Comparison of ENCODE assay signal across 28 mouse cellular contexts in the genomic region with DNA sequence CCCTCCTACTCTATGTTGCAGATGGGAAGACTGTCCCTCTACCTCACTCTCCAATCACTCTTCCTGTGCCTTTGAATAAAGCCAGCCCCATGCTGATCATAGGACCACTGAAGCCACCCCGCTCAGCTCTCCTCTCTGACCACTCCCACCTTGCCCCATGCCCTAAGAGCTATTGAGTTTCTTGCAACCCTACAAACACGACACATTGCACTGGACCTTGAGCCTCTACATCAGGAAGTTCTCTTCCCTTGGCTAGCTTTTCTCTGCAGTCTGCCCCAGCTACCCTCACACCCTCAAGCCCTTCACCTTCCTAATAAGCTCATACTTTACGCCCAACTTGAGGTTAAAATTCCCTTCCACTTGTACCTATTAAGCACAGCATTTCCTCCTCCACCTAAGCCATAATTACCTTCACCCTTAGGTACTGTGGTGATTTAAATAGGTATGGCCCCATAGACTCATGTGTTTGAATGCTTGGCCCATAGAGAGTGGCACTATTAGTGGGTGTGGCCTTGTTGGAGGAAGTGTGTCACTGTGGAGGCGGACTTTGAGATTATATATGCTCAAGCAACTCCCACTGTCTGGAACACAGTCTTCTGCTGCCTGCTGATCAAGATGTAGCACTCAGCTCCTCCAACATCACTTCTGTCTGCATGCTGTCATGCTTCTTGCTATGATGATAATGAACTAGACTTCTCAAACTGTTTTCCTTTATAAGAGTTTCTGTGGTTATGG. TPM values are rescaled to one million over a fixed set of nuclear protein-coding genes. Genes with fewer than 3 reads are reported as not detected.
A peak's percentile ranks its signal among the peaks of the same experiment; 100 is the strongest.
DNase-seq lines count a peak whose midpoint lies in the region; ATAC-seq and TF ChIP-seq lines count a peak whose summit lies in the region.
"Had no signal": no experiment of that assay in that cellular context is flagged by ENCODE, and none has a peak within 500 bp of the region (broad histone marks: within the 10 kb centered on the region; RNA-seq: fewer than 3 reads in every experiment).

No protein-coding gene starts in this region.

- no peaks in the 10 kb centered on the region for H3K9me3 ChIP-seq in heart, embryonic 10.5 days
- H3K9me3 ChIP-seq in heart, embryonic 11.5 days (replicated peaks; ENCODE audit: control insufficient read depth, low read length): no peaks in the 10 kb centered on the region
- H3K9me3 ChIP-seq in liver, embryonic 12.5 days (replicated peaks): no peaks in the 10 kb centered on the region
- H3K9me3 ChIP-seq in liver, embryonic 11.5 days (ENCODE audit: control insufficient read depth, low read length): no peaks in the 10 kb centered on the region
- no peaks in the 10 kb centered on the region for H3K9me3 ChIP-seq in MEL (replicated peaks; ENCODE audit: insufficient read depth, low read length)
- H3K9me3 ChIP-seq: embryonic facial prominence, embryonic 10.5 days; embryonic facial prominence, embryonic 13.5 days; forebrain, embryonic 12.5 days; forebrain, embryonic 15.5 days; heart, embryonic 12.5 days; heart, embryonic 15.5 days had no signal

- no peak overlapping the region for H3K27ac ChIP-seq in heart, embryonic 10.5 days
- H3K27ac ChIP-seq in heart, embryonic 11.5 days (ENCODE audit: low read depth, low read length): no peak overlapping the region
- H3K27ac ChIP-seq in liver, embryonic 12.5 days: no peak overlapping the region; the same call in 1 of the 2 replicates
- no peak overlapping the region for H3K27ac ChIP-seq in liver, embryonic 11.5 days (ENCODE audit: low read depth, low read length)
- no peak overlapping the region for H3K27ac ChIP-seq in MEL (ENCODE audit: control insufficient read depth, low read depth, low read length)
- H3K27ac ChIP-seq: embryonic facial prominence, embryonic 10.5 days; embryonic facial prominence, embryonic 13.5 days; forebrain, embryonic 12.5 days; forebrain, embryonic 15.5 days; heart, adult 2 months; heart, embryonic 15.5 days; hindbrain, embryonic 14.5 days; hindbrain, postnatal 0 days had no signal

- H3K79me2 ChIP-seq in MEL (ENCODE audit: control insufficient read depth, insufficient read depth, low read length, poor library complexity): peaks cover 12% of the 10 kb centered on the region

- ATAC-seq in heart, embryonic 11.5 days (replicated peaks; ENCODE audit: insufficient number of reproducible peaks, low FRiP score, low TSS enrichment): no peak
- no peak for ATAC-seq in liver, embryonic 12.5 days
- ATAC-seq in liver, embryonic 11.5 days (replicated peaks; ENCODE audit: low FRiP score): no peak
- ATAC-seq: forebrain, embryonic 15.5 days; hindbrain, postnatal 0 days; inflammation-experienced regulatory T-cells, adult 6 months; Patski had no signal

- DNase-seq in heart, embryonic 10.5 days (ENCODE audit: low spot score): peak; percentile 55
- no peak for DNase-seq in liver, embryonic 11.5 days (ENCODE audit: low spot score)
- DNase-seq in MEL (ENCODE audit: low read depth, low spot score): peak; percentile 85
- peak; percentile 56 for DNase-seq in large intestine, adult 2 months (ENCODE audit: low read depth, low spot score)
- DNase-seq in kidney, adult 11 months: no peak
- DNase-seq: adrenal gland, postnatal 10 days; adrenal gland, postnatal 36 days; cerebellum, adult 2 months; cerebellum, adult 9-11 months; cerebellum, postnatal 36 days; embryo, embryonic 11 days; gastrocnemius, postnatal 25 days; heart, adult 2 months; heart, postnatal 10 days; heart, postnatal 4 days had no signal

- no peaks in the 10 kb centered on the region for H3K36me3 ChIP-seq in heart, embryonic 10.5 days
- H3K36me3 ChIP-seq in heart, embryonic 11.5 days (ENCODE audit: control insufficient read depth, insufficient read depth, low read length): no peaks in the 10 kb centered on the region
- peaks cover 2% of the 10 kb centered on the region for H3K36me3 ChIP-seq in liver, embryonic 12.5 days
- no peaks in the 10 kb centered on the region for H3K36me3 ChIP-seq in liver, embryonic 11.5 days (ENCODE audit: control insufficient read depth, insufficient read depth, low read length)
- peaks cover 0 to 39% of the 10 kb centered on the region in 2 experiments; a peak in 2 of 4 replicates for H3K36me3 ChIP-seq in MEL (ENCODE audit: control insufficient read depth in 1 of 2, insufficient read depth in 2 of 2, low read length in 2 of 2)
- H3K36me3 ChIP-seq: embryonic facial prominence, embryonic 10.5 days; embryonic facial prominence, embryonic 13.5 days; forebrain, embryonic 12.5 days; forebrain, embryonic 15.5 days; heart, embryonic 12.5 days; heart, embryonic 15.5 days had no signal

- TF ChIP-seq CTCF in MEL (IDR thresholded peaks at IDR 0.05 in 2 of 3, conservative IDR thresholded peaks at IDR 0.05 in 1 of 3; ENCODE audit: control insufficient read depth in 1 of 3, insufficient read depth in 1 of 3, low read depth in 2 of 3, low read length in 3 of 3, poor library complexity in 1 of 3, severe bottlenecking in 1 of 3): no peak

- H3K4me3 ChIP-seq in heart, embryonic 10.5 days: no peak overlapping the region
- no peak overlapping the region for H3K4me3 ChIP-seq in heart, embryonic 11.5 days (ENCODE audit: low read depth, low read length)
- H3K4me3 ChIP-seq in liver, embryonic 12.5 days: no peak overlapping the region
- no peak overlapping the region for H3K4me3 ChIP-seq in liver, embryonic 11.5 days (ENCODE audit: low read depth, low read length)
- H3K4me3 ChIP-seq in MEL (ENCODE audit: control insufficient read depth in 1 of 2, insufficient read depth in 1 of 2, low read depth in 2 of 2, low read length in 2 of 2): no peak overlapping the region
- H3K4me3 ChIP-seq: embryonic facial prominence, embryonic 10.5 days; embryonic facial prominence, embryonic 13.5 days; erythroblast, embryonic 14.5 days; forebrain, embryonic 12.5 days; forebrain, embryonic 15.5 days; heart, adult 2 months; heart, embryonic 12.5 days; heart, embryonic 15.5 days had no signal

- TF ChIP-seq POLR2A in MEL (IDR thresholded peaks at IDR 0.05; ENCODE audit: control insufficient read depth in 1 of 2, insufficient read depth in 1 of 2, low read depth in 1 of 2, low read length in 2 of 2, poor library complexity in 1 of 2): peak in 1 of 2 experiments; percentile 65; a peak in 2 of 4 replicates

- H3K27me3 ChIP-seq in heart, embryonic 10.5 days (ENCODE audit: insufficient read depth, poor library complexity, severe bottlenecking): peaks cover 13% of the 10 kb centered on the region
- no peaks in the 10 kb centered on the region for H3K27me3 ChIP-seq in heart, embryonic 11.5 days (ENCODE audit: control insufficient read depth, insufficient read depth, low read length)
- peaks cover 10% of the 10 kb centered on the region for H3K27me3 ChIP-seq in liver, embryonic 12.5 days (replicated peaks)
- H3K27me3 ChIP-seq in liver, embryonic 11.5 days (replicated peaks; ENCODE audit: control insufficient read depth, insufficient read depth, low read length): no peaks in the 10 kb centered on the region
- H3K27me3 ChIP-seq in MEL (ENCODE audit: control insufficient read depth in 1 of 2, insufficient read depth in 2 of 2, low read length in 2 of 2): no peaks in the 10 kb centered on the region
- H3K27me3 ChIP-seq: forebrain, embryonic 15.5 days; heart, embryonic 15.5 days; Patski had no signal

- WGBS in heart, embryonic 10.5 days: 79% methylated on average over 4 of the region's 4 CpGs
- 80% methylated on average over 4 of the region's 4 CpGs for WGBS in heart, embryonic 11.5 days (ENCODE audit: insufficient replicate concordance)
- 89% methylated on average over 4 of the region's 4 CpGs for WGBS in liver, embryonic 12.5 days (ENCODE audit: insufficient replicate concordance)
- WGBS in liver, embryonic 11.5 days: 86% methylated on average over 4 of the region's 4 CpGs
- WGBS in large intestine, adult 2 months: 52% methylated on average over 4 of the region's 4 CpGs

- peaks cover 17% of the 10 kb centered on the region for H3K4me1 ChIP-seq in heart, embryonic 10.5 days
- H3K4me1 ChIP-seq in heart, embryonic 11.5 days (ENCODE audit: control insufficient read depth, insufficient read depth, low read length): peaks cover 16% of the 10 kb centered on the region
- peaks cover 72% of the 10 kb centered on the region for H3K4me1 ChIP-seq in liver, embryonic 12.5 days
- H3K4me1 ChIP-seq in liver, embryonic 11.5 days (replicated peaks; ENCODE audit: control insufficient read depth, insufficient read depth, low read length): peaks cover 11% of the 10 kb centered on the region
- peaks cover 10 to 41% of the 10 kb centered on the region in 2 experiments for H3K4me1 ChIP-seq in MEL (ENCODE audit: control insufficient read depth in 1 of 2, insufficient read depth in 2 of 2, low read length in 2 of 2)

- no peak overlapping the region for H3K4me2 ChIP-seq in heart, embryonic 11.5 days
- no peak overlapping the region for H3K4me2 ChIP-seq in liver, embryonic 12.5 days
- H3K4me2 ChIP-seq in liver, embryonic 11.5 days: no peak overlapping the region
- H3K4me2 ChIP-seq: embryonic facial prominence, embryonic 13.5 days; forebrain, embryonic 12.5 days; forebrain, embryonic 15.5 days; heart, embryonic 12.5 days; heart, embryonic 15.5 days; hindbrain, embryonic 14.5 days had no signal

- no peak overlapping the region for H3K9ac ChIP-seq in heart, embryonic 11.5 days (ENCODE audit: low read depth, low read length)
- H3K9ac ChIP-seq in liver, embryonic 12.5 days: 0 out of 2 replicates have a peak overlapping the region, but pooled peaks have one; percentile 12
- no peak overlapping the region for H3K9ac ChIP-seq in liver, embryonic 11.5 days (ENCODE audit: low read depth, low read length)
- no peak overlapping the region for H3K9ac ChIP-seq in MEL (ENCODE audit: control insufficient read depth, low read depth, low read length, poor library complexity, severe bottlenecking)
- H3K9ac ChIP-seq: embryonic facial prominence, embryonic 13.5 days; forebrain, embryonic 12.5 days; forebrain, embryonic 15.5 days; heart, embryonic 12.5 days; heart, embryonic 15.5 days; hindbrain, embryonic 14.5 days had no signal

- TF ChIP-seq EP300 in MEL (IDR thresholded peaks at IDR 0.05; ENCODE audit: low read depth in 1 of 2, low read length in 2 of 2): no peak

- no peak for TF ChIP-seq RAD21 in MEL (IDR thresholded peaks at IDR 0.05; ENCODE audit: low read depth, low read length)

TF ChIP-seq in MEL, 35 proteins besides CTCF, POLR2A, EP300 and RAD21:
- TF ChIP-seq TBP (IDR thresholded peaks at IDR 0.05; ENCODE audit: low read depth, low read length) (peak; percentile 73), ETS1 (IDR thresholded peaks at IDR 0.05; ENCODE audit: low read depth, low read length) (no peak), ZKSCAN1 (IDR thresholded peaks at IDR 0.05; ENCODE audit: low read depth, low read length) (no peak)

RNA-seq across cellular contexts. Expression of a gene that starts 2.0 kb away (rescaled TPM):
- polyA plus RNA-seq in heart, embryonic 10.5 days (2016; fragmentation: Nextera tagmentation; extraction: Ambion mirVana): 11.4 TPM in 2 replicates
- polyA plus RNA-seq in heart, embryonic 11.5 days (2014; fragmentation: Nextera tagmentation; extraction: Ambion mirVana): 11.5 and 12.9 TPM in 2 replicates
- polyA plus RNA-seq in liver, embryonic 12.5 days (2016; fragmentation: Nextera tagmentation; extraction: Ambion mirVana): 36.8 and 40.3 TPM in 2 replicates
- 19.4 and 20.3 TPM in 2 replicates for polyA plus RNA-seq in liver, embryonic 11.5 days (2014; fragmentation: Nextera tagmentation; extraction: Ambion mirVana)
- 20.4 and 33.7 TPM in 2 replicates for total RNA-seq in MEL (2012; rRNA removed)
- 10 to 100 TPM in 1 of 2 experiments, not detected in 1; 31.1 TPM for polyA plus RNA-seq in MEL (2012; ENCODE audit: insufficient read depth in 1 of 2, insufficient read length in 2 of 2, low read depth in 1 of 2, low replicate concordance in 2 of 2, missing spikeins in 1 of 2)
- 43.6 and 64.7 TPM in 2 replicates for polyA plus RNA-seq in large intestine, adult 2 months (2012; rRNA removed)

Comparison
In these comparisons a context has a peak if more than half of its experiments do, and no peak if none do; other contexts are left out.
1. DNase-seq: peak in heart, embryonic 10.5 days (single experiment), MEL (single experiment) and large intestine, adult 2 months (single experiment); none in liver, embryonic 11.5 days (single experiment) and kidney, adult 11 months (single experiment).